Mouse (Mus musculus) forebrain, embryonic 13.5 days (tissue): ENCODE measurements around the gene Zfp341. TPM values are rescaled to one million over a fixed set of nuclear protein-coding genes. Genes with fewer than 3 reads are reported as not detected.

Experiments used
- ATAC-seq: fragments of 200-750 bp; cut with Nextera tagmentation; 2 replicates; pipeline ENCODE4 v1.8.0; 2017
- H3K27ac ChIP-seq: fragments of 300-500 bp; sonication (generic); 2 replicates; pipeline ENCODE4 v1.5.1; 2015; ENCODE audit warnings: inconsistent platforms, mild to moderate bottlenecking, moderate library complexity
- H3K27me3 ChIP-seq: fragments of 300-500 bp; sonication (generic); 2 replicates; pipeline ENCODE4 v1.6.1; 2015; ENCODE audit warnings: mild to moderate bottlenecking, inconsistent platforms
- H3K36me3 ChIP-seq: fragments of 300-500 bp; sonication (generic); 2 replicates; pipeline ENCODE4 v1.6.1; 2015; ENCODE audit warnings: mild to moderate bottlenecking, inconsistent platforms; ENCODE audit not compliant: poor library complexity, severe bottlenecking
- H3K4me1 ChIP-seq: fragments of 300-500 bp; sonication (generic); 2 replicates; pipeline ENCODE4 v1.6.1; 2015; ENCODE audit warnings: inconsistent platforms
- H3K4me2 ChIP-seq: fragments of 300-500 bp; sonication (generic); 2 replicates; pipeline ENCODE4 v1.6.1; 2015; ENCODE audit warnings: inconsistent platforms, mild to moderate bottlenecking, moderate library complexity
- H3K4me3 ChIP-seq: fragments of 300-500 bp; sonication (generic); 2 replicates; pipeline ENCODE4 v1.5.1; 2015; ENCODE audit warnings: mild to moderate bottlenecking, inconsistent platforms
- H3K9ac ChIP-seq: fragments of 300-500 bp; sonication (generic); 2 replicates; pipeline ENCODE4 v1.6.1; 2015; ENCODE audit warnings: mild to moderate bottlenecking, inconsistent platforms
- H3K9me3 ChIP-seq: fragments of 300-500 bp; sonication (generic); replicated peaks from 2 replicates; pipeline ENCODE4 v1.6.1; 2016; ENCODE audit warnings: inconsistent platforms
- WGBS: fragments of 180-500 bp; shearing (Covaris S2); methylation state at CpG from one replicate; pipeline ENCODE4 v1.1.7; 2015; 5-methylcytosine and 5-hydroxymethylcytosine counted together
- polyA plus RNA-seq: library from polyadenylated mRNA; unstranded; fragments of >200 nt; fragmentation: Nextera tagmentation; extraction: Ambion mirVana; gene quantifications from 2 replicates; pipeline ENCODE4 v1.2.1, GENCODE M21; 2015

Gene Zfp341
- polyA plus RNA-seq, 1 experiment from 2014 or later, result 1.5 TPM

- no peaks in the 10 kb centered on the region for H3K27me3 ChIP-seq
Measured at GRCm38 (mm10) chr2:154668680-154669079, 55.6 kb downstream of the Zfp341 start.

GRCm38 (mm10) chr2:154670106-154670505, 57.0 kb downstream of the Zfp341 start:
- no peaks in the 10 kb centered on the region for H3K27me3 ChIP-seq
- H3K36me3 ChIP-seq, result peaks cover 14% of the 10 kb centered on the region; the same call in 1 of the 2 replicates
- H3K27ac ChIP-seq, result peak overlapping the region; percentile 54; the same call in 1 of the 2 replicates
- ATAC-seq, result no peak
- no peak overlapping the region for H3K9ac ChIP-seq
- no peak overlapping the region for H3K4me3 ChIP-seq
- H3K4me2 ChIP-seq, result no peak overlapping the region
- H3K9me3 ChIP-seq, result no peaks in the 10 kb centered on the region
- 86% methylated on average over 4 of the region's 4 CpGs for WGBS
- H3K4me1 ChIP-seq, result peaks cover 15% of the 10 kb centered on the region

More at GRCm38 (mm10) chr2:154668680-154669079, 55.6 kb downstream of the Zfp341 start:
- no peaks in the 10 kb centered on the region for H3K9me3 ChIP-seq
- peaks cover 14% of the 10 kb centered on the region; the same call in 1 of the 2 replicates for H3K36me3 ChIP-seq
- WGBS, result 96% methylated on average over 7 of the region's 7 CpGs
- H3K9ac ChIP-seq, result no peak overlapping the region
- H3K27ac ChIP-seq, result no peak overlapping the region
- H3K4me2 ChIP-seq, result no peak overlapping the region
- H3K4me1 ChIP-seq, result 0 out of 2 replicates have a peak, but pooled peaks cover 9% of the 10 kb centered on the region
- no peak for ATAC-seq
- H3K4me3 ChIP-seq, result no peak overlapping the region

GRCm38 (mm10) chr2:154670741-154671140, 57.6 kb downstream of the Zfp341 start:
- 78% methylated on average over 4 of the region's 4 CpGs for WGBS
- ATAC-seq, result no peak
- peaks cover 21% of the 10 kb centered on the region; the same call in 1 of the 2 replicates for H3K36me3 ChIP-seq

GRCm38 (mm10) chr2:154674008-154674407, 60.9 kb downstream of the Zfp341 start:
- Histone ChIP-seq H3K27ac (no peak overlapping the region), H3K4me2 (no peak overlapping the region), H3K27me3 (no peaks in the 10 kb centered on the region), H3K9ac (no peak overlapping the region), H3K9me3 (no peaks in the 10 kb centered on the region), H3K36me3 (peaks cover 21% of the 10 kb centered on the region; the same call in 1 of the 2 replicates), H3K4me3 (no peak overlapping the region), H3K4me1 (peaks cover 44% of the 10 kb centered on the region)
- WGBS, result 84% methylated on average over 4 of the region's 4 CpGs
- no peak for ATAC-seq

More at GRCm38 (mm10) chr2:154670741-154671140, 57.6 kb downstream of the Zfp341 start:
- no peak overlapping the region for H3K27ac ChIP-seq
- H3K9ac ChIP-seq, result no peak overlapping the region
- H3K9me3 ChIP-seq, result no peaks in the 10 kb centered on the region
- no peak overlapping the region for H3K4me2 ChIP-seq
- no peak overlapping the region for H3K4me3 ChIP-seq
- no peaks in the 10 kb centered on the region for H3K27me3 ChIP-seq
- peaks cover 21% of the 10 kb centered on the region for H3K4me1 ChIP-seq

- no peaks in the 10 kb centered on the region for H3K9me3 ChIP-seq
- peak; percentile 87 for ATAC-seq
- H3K27me3 ChIP-seq, result no peaks in the 10 kb centered on the region
- H3K36me3 ChIP-seq, result peaks cover 14% of the 10 kb centered on the region; the same call in 1 of the 2 replicates
- H3K9ac ChIP-seq, result peak overlapping the region; percentile 60
- H3K4me2 ChIP-seq, result peak overlapping the region; percentile 59
- peak overlapping the region; percentile 27 for H3K4me3 ChIP-seq
- 53% methylated on average over 19 of the region's 19 CpGs for WGBS
- H3K4me1 ChIP-seq, result peaks cover 52% of the 10 kb centered on the region
- peak overlapping the region; percentile 94 for H3K27ac ChIP-seq
Measured at GRCm38 (mm10) chr2:154676653-154677609, 63.8 kb downstream of the Zfp341 start.

GRCm38 (mm10) chr2:154677651-154678139, 64.6 kb downstream of the Zfp341 start:
- Histone ChIP-seq H3K9me3 (no peaks in the 10 kb centered on the region), H3K4me2 (peak overlapping the region; percentile 59), H3K4me1 (peaks cover 59% of the 10 kb centered on the region), H3K27ac (peak overlapping the region; percentile 94), H3K36me3 (peaks cover 10% of the 10 kb centered on the region; the same call in 1 of the 2 replicates), H3K4me3 (peak overlapping the region; percentile 27), H3K9ac (peak overlapping the region; percentile 60), H3K27me3 (no peaks in the 10 kb centered on the region)
- WGBS, result 6% methylated on average over 10 of the region's 10 CpGs
- ATAC-seq, result peak; percentile 81

- Histone ChIP-seq H3K9me3 (no peaks in the 10 kb centered on the region), H3K36me3 (peaks cover 6% of the 10 kb centered on the region; the same call in 1 of the 2 replicates), H3K27ac (no peak overlapping the region), H3K27me3 (no peaks in the 10 kb centered on the region), H3K4me3 (no peak overlapping the region), H3K9ac (no peak overlapping the region), H3K4me1 (peaks cover 65% of the 10 kb centered on the region), H3K4me2 (no peak overlapping the region)
- ATAC-seq, result no peak
- 90% methylated on average over 3 of the region's 3 CpGs for WGBS
Measured at GRCm38 (mm10) chr2:154678995-154679394, 65.9 kb downstream of the Zfp341 start.

- 95% methylated on average over 2 of the region's 2 CpGs for WGBS
- Histone ChIP-seq H3K4me2 (no peak overlapping the region), H3K27me3 (no peaks in the 10 kb centered on the region), H3K9ac (no peak overlapping the region), H3K9me3 (no peaks in the 10 kb centered on the region), H3K27ac (no peak overlapping the region), H3K36me3 (peaks cover 4% of the 10 kb centered on the region; the same call in 1 of the 2 replicates), H3K4me3 (no peak overlapping the region), H3K4me1 (peaks cover 67% of the 10 kb centered on the region)
- ATAC-seq, result no peak
Measured at GRCm38 (mm10) chr2:154680337-154680736, 67.2 kb downstream of the Zfp341 start.

GRCm38 (mm10) chr2:154680941-154681340, 67.8 kb downstream of the Zfp341 start:
- Histone ChIP-seq H3K27me3 (no peaks in the 10 kb centered on the region), H3K36me3 (no peaks in the 10 kb centered on the region), H3K4me1 (peaks cover 69% of the 10 kb centered on the region), H3K4me3 (no peak overlapping the region), H3K9me3 (no peaks in the 10 kb centered on the region), H3K9ac (no peak overlapping the region), H3K4me2 (no peak overlapping the region), H3K27ac (no peak overlapping the region)
- ATAC-seq, result no peak
- WGBS, result 88% methylated on average over 6 of the region's 6 CpGs

GRCm38 (mm10) chr2:154682712-154683111, 69.6 kb downstream of the Zfp341 start:
- no peaks in the 10 kb centered on the region for H3K36me3 ChIP-seq
- ATAC-seq, result no peak
- H3K27me3 ChIP-seq, result no peaks in the 10 kb centered on the region
- H3K4me2 ChIP-seq, result no peak overlapping the region
- H3K4me3 ChIP-seq, result no peak overlapping the region
- 7% methylated on average over 1 of the region's 1 CpGs for WGBS
- no peaks in the 10 kb centered on the region for H3K9me3 ChIP-seq
- H3K4me1 ChIP-seq, result peaks cover 55% of the 10 kb centered on the region
- peak overlapping the region; percentile 32; the same call in 1 of the 2 replicates for H3K9ac ChIP-seq
- peak overlapping the region; percentile 65 for H3K27ac ChIP-seq

GRCm38 (mm10) chr2:154684901-154685470, 71.9 kb downstream of the Zfp341 start:
- WGBS, result 91% methylated on average over 7 of the region's 7 CpGs
- Histone ChIP-seq H3K9me3 (no peaks in the 10 kb centered on the region), H3K4me3 (no peak overlapping the region), H3K4me2 (no peak overlapping the region), H3K27ac (no peak overlapping the region), H3K27me3 (no peaks in the 10 kb centered on the region), H3K4me1 (peaks cover 47% of the 10 kb centered on the region), H3K9ac (no peak overlapping the region), H3K36me3 (peaks cover 9% of the 10 kb centered on the region)
- no peak for ATAC-seq

GRCm38 (mm10) chr2:154685772-154686171, 72.7 kb downstream of the Zfp341 start:
- Histone ChIP-seq H3K4me2 (no peak overlapping the region), H3K27ac (no peak overlapping the region), H3K9me3 (no peaks in the 10 kb centered on the region), H3K36me3 (peaks cover 16% of the 10 kb centered on the region), H3K4me3 (no peak overlapping the region), H3K9ac (no peak overlapping the region), H3K27me3 (no peaks in the 10 kb centered on the region), H3K4me1 (peaks cover 40% of the 10 kb centered on the region)
- WGBS, result 93% methylated on average over 3 of the region's 3 CpGs
- no peak for ATAC-seq
